Mouse (Mus musculus): ENCODE measurements around the gene Eif2b3. TPM values are rescaled to one million over a fixed set of nuclear protein-coding genes. Genes with fewer than 3 reads are reported as not detected.

The Eif2b3 gene
- polyA plus RNA-seq, 1 experiment from 2014 or later: 31.4 TPM

Other genes with a start within 250 kb of the Eif2b3 start
- 29.7 and 31.0 TPM in 2 replicates for gene Toe1, start 211.8 kb upstream of the Eif2b3 start, polyA plus RNA-seq (2015; fragmentation: Nextera tagmentation; extraction: Ambion mirVana)
- 9.1 and 9.5 TPM in 2 replicates for gene Mutyh, start 211.7 kb upstream of the Eif2b3 start, polyA plus RNA-seq (2015; fragmentation: Nextera tagmentation; extraction: Ambion mirVana)
- gene Hpdl, start 197.7 kb upstream of the Eif2b3 start, polyA plus RNA-seq (2015; fragmentation: Nextera tagmentation; extraction: Ambion mirVana): 1.5 and 1.9 TPM in 2 replicates
- 1.2 and 1.4 TPM in 2 replicates for gene Zswim5, start 142.0 kb upstream of the Eif2b3 start, polyA plus RNA-seq (2015; fragmentation: Nextera tagmentation; extraction: Ambion mirVana)
- gene Urod, start 25.0 kb upstream of the Eif2b3 start, polyA plus RNA-seq (2015; fragmentation: Nextera tagmentation; extraction: Ambion mirVana): 72.8 and 82.8 TPM in 2 replicates
- 14.0 and 15.6 TPM in 2 replicates for gene Hectd3, start 24.1 kb upstream of the Eif2b3 start, polyA plus RNA-seq (2015; fragmentation: Nextera tagmentation; extraction: Ambion mirVana)
- 6.2 and 6.4 TPM in 2 replicates for gene Ptch2, start 76.7 kb downstream of the Eif2b3 start, polyA plus RNA-seq (2015; fragmentation: Nextera tagmentation; extraction: Ambion mirVana)
- gene Btbd19, start 106.3 kb downstream of the Eif2b3 start, polyA plus RNA-seq (2015; fragmentation: Nextera tagmentation; extraction: Ambion mirVana): 3.9 and 4.8 TPM in 2 replicates
- gene Tctex1d4, start 107.4 kb downstream of the Eif2b3 start, polyA plus RNA-seq (2015; fragmentation: Nextera tagmentation; extraction: Ambion mirVana): not detected in 2 replicates
- 2.5 and 4.1 TPM in 2 replicates for gene Plk3, start 114.6 kb downstream of the Eif2b3 start, polyA plus RNA-seq (2015; fragmentation: Nextera tagmentation; extraction: Ambion mirVana)
- gene Rps8, start 136.8 kb downstream of the Eif2b3 start, polyA plus RNA-seq (2015; fragmentation: Nextera tagmentation; extraction: Ambion mirVana): 811 and 851 TPM in 2 replicates
- 35.9 and 41.3 TPM in 2 replicates for gene Kif2c, start 163.2 kb downstream of the Eif2b3 start, polyA plus RNA-seq (2015; fragmentation: Nextera tagmentation; extraction: Ambion mirVana)
- 11.2 and 11.8 TPM in 2 replicates for gene Tmem53, start 232.5 kb downstream of the Eif2b3 start, polyA plus RNA-seq (2015; fragmentation: Nextera tagmentation; extraction: Ambion mirVana)
- 0.40 and 0.47 TPM in 2 replicates for gene Armh1, start 232.7 kb downstream of the Eif2b3 start, polyA plus RNA-seq (2015; fragmentation: Nextera tagmentation; extraction: Ambion mirVana)